Mouse (Mus musculus) testis, postnatal 14 days (tissue): Measurements from ENCODE around the gene Aspscr1.

Source experiments
- DNase-seq: peaks from one replicate; pipeline ENCODE4 v3.0.0; 2021; ENCODE audit warnings: low spot score

The Aspscr1 gene

GRCm38 (mm10) chr11:120683536-120683935 is 10.8 kb downstream of the Aspscr1 start:
- no peak for DNase-seq

DNA sequence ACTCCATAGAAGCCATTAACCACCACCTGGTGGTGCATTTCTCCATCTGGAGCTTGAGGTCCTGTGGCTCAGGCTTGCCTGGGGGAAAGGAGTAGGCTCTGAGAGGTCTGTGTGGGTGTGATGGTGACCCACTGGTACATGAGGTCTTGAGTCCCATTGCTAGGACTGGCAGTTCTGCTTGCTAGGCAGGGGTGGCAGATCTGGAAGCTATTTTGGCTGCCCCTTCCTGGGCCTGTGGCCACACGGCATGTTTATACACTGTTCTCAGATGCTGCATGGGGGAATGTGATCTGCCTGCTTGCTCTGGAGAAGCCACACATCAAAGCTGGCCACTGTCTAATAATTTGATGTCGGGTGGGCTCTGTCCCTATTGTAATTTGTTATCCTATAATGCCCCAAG is 11.3 kb downstream of the Aspscr1 start:
- no peak for DNase-seq

DNA sequence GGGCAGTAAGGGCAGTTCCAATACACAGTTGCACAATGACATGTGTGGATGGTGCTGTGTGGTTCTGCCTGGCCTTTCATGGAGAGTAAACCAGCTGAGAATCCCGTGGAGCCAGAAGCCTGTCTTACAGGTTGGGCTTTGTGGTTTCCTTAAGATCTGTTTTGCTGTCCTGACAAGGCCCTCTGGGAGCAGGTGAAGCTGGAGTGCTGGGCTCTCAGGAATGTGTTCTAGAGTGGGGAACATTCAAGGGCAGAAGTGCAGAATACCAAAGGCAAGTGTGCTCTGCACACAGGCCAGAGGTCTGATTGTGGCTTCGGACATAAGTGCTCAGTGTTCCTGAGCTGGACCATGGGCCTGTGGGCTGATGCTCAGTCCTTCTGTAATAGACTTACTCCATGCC is 11.9 kb downstream of the Aspscr1 start:
- DNase-seq: no peak

DNA sequence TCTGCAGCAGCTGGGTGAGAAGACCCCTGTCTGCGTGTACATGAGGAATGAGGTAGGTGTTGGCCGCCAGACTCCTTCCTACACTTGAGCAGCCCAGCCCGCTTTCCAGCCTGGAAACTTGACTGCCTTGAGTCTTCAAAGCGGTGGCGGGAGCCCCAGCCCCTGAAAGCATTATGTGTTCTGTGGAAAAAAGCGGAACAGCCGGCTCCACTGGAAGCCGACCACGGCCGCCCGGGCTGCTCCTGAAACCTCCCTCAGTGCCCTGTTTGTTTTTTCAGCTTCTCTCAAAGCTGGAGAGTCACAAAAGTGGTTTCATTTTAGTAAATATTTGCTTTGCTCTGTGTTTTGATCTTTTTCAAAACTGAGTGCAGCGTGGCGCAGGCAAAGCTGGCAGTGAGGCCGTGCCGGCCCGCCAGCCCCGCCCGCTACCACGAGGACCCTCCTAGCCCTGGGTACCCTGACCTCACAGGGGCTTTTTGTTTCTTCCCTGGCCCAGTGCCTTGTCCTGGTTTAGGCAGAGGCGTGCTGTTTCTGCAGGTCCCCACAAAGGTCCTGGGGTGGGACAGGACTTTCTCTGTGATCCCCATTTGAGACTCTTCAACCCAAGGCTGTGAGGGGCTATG is 14.0 kb downstream of the Aspscr1 start:
- DNase-seq: no peak

DNA sequence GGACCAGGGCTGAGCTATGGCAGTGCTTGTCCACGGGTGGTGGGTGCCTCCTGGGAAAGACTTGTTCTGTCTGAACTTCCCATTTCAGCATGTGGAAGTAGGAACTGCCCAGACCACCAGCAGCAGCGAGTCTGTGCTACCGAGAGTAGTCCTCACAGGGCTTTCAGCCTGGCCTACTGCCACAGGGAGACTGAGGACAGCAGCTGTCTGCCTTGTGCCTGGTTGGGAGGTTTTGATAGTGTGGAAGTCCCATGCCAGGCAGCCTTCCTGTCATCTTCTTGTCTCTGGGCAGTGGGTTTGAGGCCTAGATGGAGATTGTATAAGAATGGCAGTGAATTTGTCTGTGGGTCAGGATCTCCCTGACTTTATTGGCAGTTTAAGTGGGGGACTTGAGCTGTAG is 16.6 kb downstream of the Aspscr1 start:
- no peak for DNase-seq

DNA sequence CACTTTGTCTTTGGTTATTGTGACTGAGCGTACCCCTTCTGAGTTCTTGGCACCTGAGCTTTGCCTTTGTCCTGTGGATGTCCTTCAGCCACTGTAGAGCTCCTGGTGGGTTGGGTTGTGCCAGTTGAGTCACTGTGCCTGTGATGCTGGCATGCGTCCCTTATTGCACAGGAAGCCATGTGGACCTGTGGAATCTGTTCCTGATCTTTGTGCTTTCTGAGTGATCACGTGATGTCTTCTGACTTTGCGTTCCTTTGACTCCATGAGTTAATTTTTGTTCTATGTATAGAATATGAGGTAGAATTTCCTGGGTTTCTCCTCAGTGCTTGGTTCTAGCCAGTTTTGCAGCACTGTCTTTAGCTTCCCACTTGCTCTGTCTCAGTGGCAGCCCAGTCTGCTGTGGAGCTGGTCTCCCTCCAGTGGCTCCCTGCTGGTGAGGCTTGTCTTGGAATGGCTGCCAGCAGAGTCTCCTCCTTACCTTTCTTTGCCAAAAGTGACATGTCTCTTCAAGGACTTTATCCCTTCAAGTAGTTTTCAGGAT is 19.8 kb downstream of the Aspscr1 start:
- DNase-seq: no peak

DNA sequence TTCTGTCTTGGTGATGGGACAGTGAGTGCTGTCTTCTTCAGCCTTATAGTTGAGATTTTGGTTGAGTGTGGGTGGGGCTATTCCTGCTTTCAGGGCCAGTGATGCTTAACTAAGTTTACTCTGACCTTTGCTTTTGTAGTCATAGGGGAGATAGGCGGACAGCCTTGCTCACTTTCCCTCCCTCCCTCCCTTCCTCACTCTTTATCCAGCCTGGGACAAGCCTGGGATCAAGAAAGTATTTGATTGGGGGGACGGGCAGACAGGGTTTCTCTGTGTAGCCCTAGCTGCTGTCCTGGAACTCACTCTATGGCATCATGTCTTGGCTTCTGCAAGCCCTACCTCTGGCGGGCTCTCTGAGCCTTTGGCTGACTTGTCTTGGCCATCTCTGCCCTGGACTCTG is 20.7 kb downstream of the Aspscr1 start:
- DNase-seq: no peak

- DNase-seq: no peak
These were observed 22.4 kb downstream of the Aspscr1 start for GRCm38 (mm10) chr11:120695184-120695583.

DNA sequence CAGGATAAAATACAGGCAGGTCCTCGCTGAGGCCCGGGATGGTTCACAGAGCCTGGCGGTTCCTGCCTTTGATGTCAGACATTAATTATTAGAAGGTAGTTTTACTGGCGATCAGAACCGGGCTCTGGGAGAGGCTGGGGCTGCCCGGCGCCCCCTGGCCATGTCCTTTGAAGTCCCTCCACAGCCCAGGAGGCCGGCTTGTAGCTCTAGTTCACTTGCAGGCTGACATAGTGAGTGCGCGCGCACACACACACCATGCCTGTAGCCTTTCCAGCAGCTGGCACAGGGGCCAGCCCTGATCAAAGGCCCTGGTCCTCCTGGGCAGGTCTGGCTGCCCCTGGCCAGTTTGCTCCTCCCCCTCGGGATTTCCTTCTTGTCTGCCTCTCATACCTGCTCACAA is 22.9 kb downstream of the Aspscr1 start:
- no peak for DNase-seq

DNA sequence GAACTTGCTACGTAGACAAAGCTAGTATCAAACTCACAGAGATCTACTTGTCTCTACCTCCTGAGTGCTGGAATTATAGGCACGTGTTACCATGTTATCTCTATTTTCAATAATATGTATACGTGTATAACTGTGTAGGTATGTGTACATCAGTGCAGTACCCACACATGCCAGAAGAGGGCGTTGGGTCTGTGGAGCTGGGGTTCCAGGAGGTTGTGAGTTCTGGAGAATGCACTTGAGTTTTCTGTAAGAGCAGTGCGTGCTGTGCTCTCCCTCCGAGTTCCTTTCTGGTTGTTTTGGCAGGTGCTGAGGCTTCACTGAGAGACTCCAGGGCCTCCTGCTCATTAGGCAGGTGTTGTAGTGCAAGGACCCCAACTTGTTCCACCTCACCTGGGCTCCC is 23.8 kb downstream of the Aspscr1 start:
- no peak for DNase-seq

DNA sequence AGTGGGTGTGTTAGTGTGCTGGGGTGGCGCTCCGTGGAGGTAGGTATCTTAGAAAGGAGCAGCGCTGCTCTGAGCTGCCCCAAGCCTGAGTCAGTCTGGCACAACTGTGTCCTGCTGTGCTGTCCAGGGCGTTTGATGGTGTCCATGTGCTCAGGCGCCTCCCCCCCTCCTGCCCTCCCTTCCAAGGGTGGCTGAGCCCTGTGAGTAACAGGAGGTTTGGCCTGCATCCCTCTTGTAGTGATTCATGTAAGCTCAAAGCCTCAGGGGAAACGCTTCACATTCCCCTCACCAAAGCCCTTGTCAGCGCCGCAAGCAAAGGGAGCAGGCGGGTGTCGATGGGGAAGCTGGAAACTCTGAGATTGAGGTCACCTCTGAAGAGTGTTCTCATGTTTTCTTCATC is 25.0 kb downstream of the Aspscr1 start:
- DNase-seq: no peak

DNA sequence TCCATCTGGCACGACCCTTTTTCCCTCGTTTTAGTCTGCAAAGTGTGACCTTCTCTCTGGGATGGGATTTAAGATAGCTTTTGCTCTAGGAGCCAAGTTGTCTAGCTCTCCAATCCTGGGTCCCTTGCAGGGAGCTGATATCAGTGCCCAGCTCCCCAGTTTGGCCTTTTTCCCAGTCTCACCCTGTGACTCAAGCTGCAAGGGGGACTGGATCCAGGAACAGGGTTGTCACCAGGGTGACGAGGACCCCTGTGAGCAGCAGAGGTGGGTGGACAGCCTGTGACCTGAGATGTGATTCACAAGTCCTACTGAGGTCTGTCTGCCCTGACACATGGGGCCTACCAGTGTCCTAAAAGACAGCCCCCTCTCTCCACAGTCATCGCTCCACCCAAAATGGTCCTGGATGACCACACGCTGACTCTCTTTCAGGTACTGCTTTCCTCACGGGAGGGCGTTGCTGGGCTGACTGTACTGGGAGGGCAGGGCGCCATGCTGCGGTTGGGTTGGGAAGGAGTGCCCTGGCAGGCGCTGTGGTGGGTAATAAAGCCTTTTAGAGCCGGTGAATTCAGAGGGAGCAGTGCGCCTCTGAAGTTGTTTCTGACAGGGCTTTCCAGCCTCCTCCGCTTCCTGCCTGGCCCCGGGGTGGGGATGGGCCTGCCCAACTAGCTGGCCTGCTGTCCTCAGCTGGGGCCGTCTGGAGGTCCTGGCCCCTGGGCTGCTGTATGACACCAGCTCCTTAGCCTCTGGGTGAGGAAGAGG is 31.1 kb downstream of the Aspscr1 start:
- DNase-seq: no peak

- no peak for DNase-seq
These were observed 31.9 kb downstream of the Aspscr1 start for GRCm38 (mm10) chr11:120704486-120705325.

GRCm38 (mm10) chr11:120706120-120706519 is 33.3 kb downstream of the Aspscr1 start:
- DNase-seq: no peak

DNA sequence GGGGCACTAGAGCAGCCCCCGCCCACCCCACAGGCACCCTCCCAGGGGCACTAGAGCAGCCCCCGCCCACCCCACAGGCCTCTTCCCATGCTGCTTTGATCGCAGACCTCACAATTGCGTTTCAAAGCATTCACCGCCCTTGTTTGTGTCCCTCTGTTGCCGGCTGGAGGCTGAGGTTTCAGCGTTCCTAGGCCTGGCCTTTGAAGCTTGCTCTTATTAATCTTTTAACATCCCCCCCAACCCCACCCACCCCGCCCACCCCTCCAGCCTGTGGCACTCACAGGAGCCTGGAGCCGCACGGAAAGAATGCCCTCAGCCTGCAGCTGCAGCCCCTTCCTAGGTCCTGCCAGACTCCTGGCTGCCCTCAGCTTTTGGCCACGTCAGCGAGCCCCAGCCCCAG is 34.5 kb downstream of the Aspscr1 start:
- DNase-seq: no peak

DNA sequence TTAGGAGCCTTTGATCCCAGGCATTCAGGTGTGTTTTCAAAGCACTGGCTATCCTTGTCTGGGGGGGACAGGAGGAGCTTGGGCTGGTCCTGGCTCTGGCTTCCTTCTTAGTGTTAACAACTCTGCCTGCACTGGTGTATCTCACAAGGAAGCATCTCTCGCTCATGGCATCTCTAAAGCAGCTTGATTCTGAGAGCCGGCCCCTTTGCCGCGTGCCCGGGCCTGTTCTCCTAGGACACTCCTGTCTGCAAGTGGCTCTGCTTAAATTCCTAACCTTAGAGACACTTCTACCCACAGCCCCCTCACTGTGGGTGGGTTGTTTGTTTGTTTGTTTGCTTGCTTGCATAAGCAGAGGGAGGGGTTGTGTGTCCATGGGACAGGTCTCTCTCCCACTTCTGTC is 35.2 kb downstream of the Aspscr1 start:
- no peak for DNase-seq

GRCm38 (mm10) chr11:120709551-120709950 is 36.8 kb downstream of the Aspscr1 start:
- DNase-seq: no peak

DNA sequence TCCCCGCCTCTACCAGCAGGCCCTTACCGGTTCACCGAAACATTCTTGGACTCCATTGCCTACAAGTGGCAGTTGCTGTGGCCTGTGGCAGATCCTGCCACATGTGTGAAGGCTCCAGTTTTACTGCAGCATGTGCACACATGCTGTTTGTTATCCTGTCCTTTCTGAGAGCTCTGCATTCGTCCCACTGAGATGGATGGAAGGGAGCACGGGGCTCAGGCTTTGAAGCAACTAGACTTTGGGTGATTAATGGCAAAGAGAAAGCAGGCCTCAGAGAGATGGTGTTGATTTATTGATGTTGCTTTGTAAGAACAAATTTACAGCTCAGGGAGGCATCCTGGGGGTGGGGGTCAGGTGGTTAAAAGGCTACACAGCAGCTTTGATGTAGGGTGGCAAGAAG is 37.9 kb downstream of the Aspscr1 start:
- no peak for DNase-seq

GRCm38 (mm10) chr11:120711980-120712604 is 39.3 kb downstream of the Aspscr1 start:
- no peak for DNase-seq

- DNase-seq: peak; percentile 71
These were observed 40.2 kb downstream of the Aspscr1 start for GRCm38 (mm10) chr11:120712771-120713568.
